Mouse (Mus musculus) MEL (cell line): ENCODE results near the gene Ppp2r5a. TPM values are rescaled to one million over a fixed set of nuclear protein-coding genes. Genes with fewer than 3 reads are reported as not detected.

Experiments
- DNase-seq: peaks from one replicate; pipeline ENCODE4 v3.0.0; 2011; ENCODE audit warnings: low read depth, low spot score
- H3K27ac ChIP-seq: 2 replicates; pipeline ENCODE4 v1.5.1; 2012; ENCODE audit warnings: low read depth, mild to moderate bottlenecking, control low read depth, low read length, moderate library complexity; ENCODE audit not compliant: control insufficient read depth
- H3K27me3 ChIP-seq, 2 experiments: fragments of 150-350 bp in 1 of 2; sonication (generic) in 1 of 2; 2 replicates each; pipeline ENCODE4 v1.6.1; 2012; ENCODE audit warnings: low read length in 2 of 2, mild to moderate bottlenecking in 2 of 2, improper control_type of control experiment in 1 of 2, moderate library complexity in 1 of 2; ENCODE audit not compliant: insufficient read depth in 2 of 2, control insufficient read depth in 1 of 2
- H3K36me3 ChIP-seq, 2 experiments: 2 replicates each; pipeline ENCODE4 v1.6.1; 2012 to 2014; ENCODE audit warnings: low read length in 2 of 2, improper control_type of control experiment in 1 of 2, inconsistent platforms in 1 of 2, mild to moderate bottlenecking in 1 of 2; ENCODE audit not compliant: insufficient read depth in 2 of 2, control insufficient read depth in 1 of 2
- H3K4me1 ChIP-seq, 2 experiments: fragments of 150-350 bp in 1 of 2; sonication (generic) in 1 of 2; 2 replicates each; pipeline ENCODE4 v1.6.1; 2012; ENCODE audit warnings: low read length in 2 of 2, improper control_type of control experiment in 1 of 2, mild to moderate bottlenecking in 1 of 2; ENCODE audit not compliant: insufficient read depth in 2 of 2, control insufficient read depth in 1 of 2
- H3K4me3 ChIP-seq, 2 experiments: fragments of 150-350 bp in 1 of 2; sonication (generic) in 1 of 2; 2 replicates each; pipeline ENCODE4 v1.5.1; 2012; ENCODE audit warnings: low read depth in 2 of 2, low read length in 2 of 2, mild to moderate bottlenecking in 2 of 2, moderate library complexity in 2 of 2, control low read depth in 1 of 2, improper control_type of control experiment in 1 of 2; ENCODE audit not compliant: control insufficient read depth in 1 of 2, insufficient read depth in 1 of 2
- H3K79me2 ChIP-seq: 2 replicates; pipeline ENCODE4 v1.6.1; 2012; ENCODE audit warnings: mild to moderate bottlenecking, low read length, moderate library complexity; ENCODE audit not compliant: control insufficient read depth, poor library complexity, insufficient read depth
- H3K9ac ChIP-seq: 2 replicates; pipeline ENCODE4 v1.6.1; 2012; ENCODE audit warnings: low read depth, mild to moderate bottlenecking, control low read depth, low read length, moderate library complexity; ENCODE audit not compliant: control insufficient read depth, poor library complexity, severe bottlenecking
- H3K9me3 ChIP-seq: fragments of 150-350 bp; sonication (generic); replicated peaks from 2 replicates; pipeline ENCODE4 v1.6.1; 2012; ENCODE audit warnings: mild to moderate bottlenecking, low read length, improper control_type of control experiment, moderate library complexity; ENCODE audit not compliant: insufficient read depth
- BHLHE40 ChIP-seq: IDR thresholded peaks from 2 replicates; pipeline ENCODE4 v1.6.1; 2012; ENCODE audit warnings: low read depth, mild to moderate bottlenecking, inconsistent platforms, low read length, improper control_type of control experiment, borderline replicate concordance
- CHD1 ChIP-seq: IDR thresholded peaks from 2 replicates; pipeline ENCODE4 v1.6.1; 2012; ENCODE audit warnings: low read depth, mild to moderate bottlenecking, inconsistent platforms, low read length, improper control_type of control experiment
- E2F4 ChIP-seq: IDR thresholded peaks from 2 replicates; pipeline ENCODE4 v1.6.1; 2011; ENCODE audit warnings: low read depth, low read length, improper control_type of control experiment, borderline replicate concordance
- ELF1 ChIP-seq: IDR thresholded peaks from 2 replicates; pipeline ENCODE4 v1.6.1; 2014; ENCODE audit warnings: low read depth, mild to moderate bottlenecking, inconsistent platforms, low read length, improper control_type of control experiment, moderate library complexity
- GATA1 ChIP-seq: IDR thresholded peaks from 2 replicates; pipeline ENCODE4 v1.6.1; 2011; ENCODE audit warnings: low read depth, low read length, improper control_type of control experiment
- HCFC1 ChIP-seq: IDR thresholded peaks from 2 replicates; pipeline ENCODE4 v1.6.1; 2012; ENCODE audit warnings: low read depth, mild to moderate bottlenecking, inconsistent platforms, low read length, improper control_type of control experiment, moderate library complexity
- JUND ChIP-seq: IDR thresholded peaks from 2 replicates; pipeline ENCODE4 v1.6.1; 2011; ENCODE audit warnings: low read depth, mild to moderate bottlenecking, improper control_type of control experiment, low read length
- KAT2A ChIP-seq: conservative IDR thresholded peaks from 2 replicates; pipeline ENCODE4 v1.6.1; 2012; ENCODE audit warnings: low read depth, low read length, improper control_type of control experiment, inconsistent platforms
- MAFK ChIP-seq: IDR thresholded peaks from 2 replicates; pipeline ENCODE4 v1.6.1; 2011; ENCODE audit warnings: low read depth, mild to moderate bottlenecking, low read length, improper control_type of control experiment, borderline replicate concordance
- MAX ChIP-seq: IDR thresholded peaks from 2 replicates; pipeline ENCODE4 v1.6.1; 2011; ENCODE audit warnings: low read length, improper control_type of control experiment
- MAZ ChIP-seq: IDR thresholded peaks from 2 replicates; pipeline ENCODE4 v1.6.1; 2012; ENCODE audit warnings: low read depth, mild to moderate bottlenecking, inconsistent platforms, low read length, improper control_type of control experiment
- MYB ChIP-seq: IDR thresholded peaks from 2 replicates; pipeline ENCODE4 v1.6.1; 2011; ENCODE audit warnings: mild to moderate bottlenecking, low read depth, low read length, improper control_type of control experiment
- NELFE ChIP-seq: IDR thresholded peaks from 2 replicates; pipeline ENCODE4 v1.6.1; 2011; ENCODE audit warnings: low read depth, low read length, improper control_type of control experiment
- POLR2AphosphoS2 ChIP-seq: IDR thresholded peaks from 2 replicates; pipeline ENCODE4 v1.6.1; 2011; ENCODE audit warnings: low read length, improper control_type of control experiment
- POLR2AphosphoS5 ChIP-seq: IDR thresholded peaks from 2 replicates; pipeline ENCODE4 v1.6.1; 2012; ENCODE audit warnings: low read depth, borderline replicate concordance, mild to moderate bottlenecking, inconsistent platforms, low read length, moderate library complexity, mixed read lengths
- RCOR1 ChIP-seq: IDR thresholded peaks from 2 replicates; pipeline ENCODE4 v1.6.1; 2012; ENCODE audit warnings: low read depth, mild to moderate bottlenecking, inconsistent platforms, low read length, improper control_type of control experiment
- SMC3 ChIP-seq: IDR thresholded peaks from 2 replicates; pipeline ENCODE4 v1.6.1; 2011; ENCODE audit warnings: low read depth, low read length, improper control_type of control experiment
- TAL1 ChIP-seq: IDR thresholded peaks from 2 replicates; pipeline ENCODE4 v1.6.1; 2012; ENCODE audit warnings: mild to moderate bottlenecking, inconsistent platforms, low read length, moderate library complexity, mixed read lengths
- TBP ChIP-seq: IDR thresholded peaks from 2 replicates; pipeline ENCODE4 v1.8.0; 2011; ENCODE audit warnings: low read depth, low read length, improper control_type of control experiment
- TCF12 ChIP-seq: IDR thresholded peaks from 2 replicates; pipeline ENCODE4 v1.6.1; 2014; ENCODE audit warnings: low read depth, mild to moderate bottlenecking, inconsistent platforms, low read length, improper control_type of control experiment, moderate library complexity
- USF1 ChIP-seq: IDR thresholded peaks from 2 replicates; pipeline ENCODE4 v1.6.1; 2014; ENCODE audit warnings: low read depth, mild to moderate bottlenecking, inconsistent platforms, low read length, improper control_type of control experiment, moderate library complexity
- USF2 ChIP-seq, 2 experiments: IDR thresholded peaks; 2 replicates each; pipeline ENCODE4 v1.6.1; 2011 to 2012; ENCODE audit warnings: improper control_type of control experiment in 2 of 2, low read length in 2 of 2, borderline replicate concordance in 1 of 2, inconsistent platforms in 1 of 2, low read depth in 1 of 2, mild to moderate bottlenecking in 1 of 2; ENCODE audit not compliant: insufficient read depth in 1 of 2
- ZKSCAN1 ChIP-seq: IDR thresholded peaks from 2 replicates; pipeline ENCODE4 v1.6.1; 2012; ENCODE audit warnings: low read depth, mild to moderate bottlenecking, inconsistent platforms, low read length, improper control_type of control experiment, moderate library complexity
- ZMIZ1 ChIP-seq: IDR thresholded peaks from 2 replicates; pipeline ENCODE4 v1.6.1; 2012; ENCODE audit warnings: low read depth, mild to moderate bottlenecking, inconsistent platforms, low read length, improper control_type of control experiment, moderate library complexity
- polyA plus RNA-seq, 2 experiments: library from polyadenylated mRNA; stranded (reverse) in 1 of 2; unstranded in 1 of 2; fragments of >175 nt in 1 of 2; fragments of >200 nt in 1 of 2; gene quantifications; 2 replicates each; pipeline versions ENCODE4 v1.2.1 to v1.2.4; 2012; ENCODE audit warnings: low replicate concordance in 2 of 2, low read depth in 1 of 2; ENCODE audit not compliant: insufficient read length in 2 of 2, insufficient read depth in 1 of 2, missing spikeins in 1 of 2
- total RNA-seq: library from RNA; depleted of rRNA; stranded (reverse); fragments of 300-350 nt; gene quantifications from 2 replicates; pipeline ENCODE4 v1.2.3, GENCODE M21; 2012

The Ppp2r5a gene
- total and polyA plus RNA-seq, 3 experiments: 46.6 to 48.6 TPM; not detected in 1

- TF ChIP-seq BHLHE40 (no peak), KAT2A (no peak)
Measured at GRCm38 (mm10) chr1:191410294-191411036, 7.4 kb upstream of the Ppp2r5a start (continued).

DNA sequence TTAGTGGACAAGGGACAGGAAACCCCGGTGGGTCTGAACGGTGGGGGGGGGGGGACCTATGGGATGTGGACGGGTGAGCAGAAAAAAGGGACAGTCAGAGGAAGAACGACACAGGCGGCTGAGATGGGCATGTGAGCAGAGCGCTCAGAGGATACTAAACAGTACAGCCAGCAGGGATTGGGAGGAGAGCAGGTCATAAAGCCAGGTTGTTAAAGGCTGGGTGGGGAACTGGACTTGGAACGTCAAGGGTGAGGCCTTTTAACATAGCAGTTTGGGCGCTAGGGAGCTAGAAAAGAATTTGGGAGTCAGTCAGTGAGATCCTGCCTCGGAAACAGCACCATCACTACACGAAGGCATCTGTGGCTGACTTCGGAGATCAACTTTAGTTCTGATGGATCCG lies 4.2 kb upstream of the Ppp2r5a start:
- peaks cover 7 to 12% of the 10 kb centered on the region in 2 experiments for H3K4me1 ChIP-seq
- no peak for TF ChIP-seq TCF12
- no peak for TF ChIP-seq ELF1
- no peak for TF ChIP-seq ZMIZ1
- no peak for TF ChIP-seq MAZ
- TF ChIP-seq POLR2AphosphoS2: no peak
- no peak for TF ChIP-seq POLR2AphosphoS5
- no peak for TF ChIP-seq RCOR1
- no peak for TF ChIP-seq TBP
- TF ChIP-seq HCFC1: no peak
- no peak for TF ChIP-seq NELFE
- TF ChIP-seq USF2 (IDR thresholded peaks at IDR 0.05; ENCODE audit: borderline replicate concordance in 1 of 2, insufficient read depth in 1 of 2, low read depth in 1 of 2, low read length in 2 of 2): no peak
- no peak for TF ChIP-seq SMC3
- no peak for TF ChIP-seq MYB
- peaks cover 0 to 8% of the 10 kb centered on the region in 2 experiments; a peak in 2 of 4 replicates for H3K36me3 ChIP-seq
- H3K27ac ChIP-seq: no peak overlapping the region
- peaks cover 2 to 3% of the 10 kb centered on the region in 2 experiments; a peak in 3 of 4 replicates for H3K27me3 ChIP-seq
- no peaks in the 10 kb centered on the region for H3K79me2 ChIP-seq
- no peak overlapping the region for H3K4me3 ChIP-seq
- H3K9ac ChIP-seq: no peak overlapping the region
- H3K9me3 ChIP-seq: no peaks in the 10 kb centered on the region
- DNase-seq: no peak

DNA sequence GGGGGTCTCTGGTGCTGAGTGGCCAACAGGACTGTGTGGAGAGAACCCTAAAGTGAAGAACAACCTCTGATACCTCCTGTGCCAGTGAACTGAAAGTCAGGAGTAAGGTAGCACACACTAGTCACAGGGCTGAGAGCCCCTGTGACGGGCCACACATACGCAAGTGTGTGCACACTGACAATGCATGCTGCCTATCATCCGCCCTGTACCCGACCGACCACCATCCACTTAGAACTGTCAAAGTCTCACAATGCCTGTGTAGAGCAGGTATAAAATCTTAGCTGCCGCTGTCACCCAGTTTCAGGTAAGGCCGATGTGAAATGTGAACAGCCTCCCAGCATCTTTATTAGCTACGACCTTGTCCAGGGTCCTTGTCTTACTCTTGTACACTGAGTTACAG lies 3.4 kb upstream of the Ppp2r5a start:
- Histone ChIP-seq H3K79me2 (no peaks in the 10 kb centered on the region), H3K27me3 (peaks cover 2 to 3% of the 10 kb centered on the region in 2 experiments; a peak in 3 of 4 replicates), H3K4me3 (no peak overlapping the region), H3K4me1 (peaks cover 7 to 12% of the 10 kb centered on the region in 2 experiments), H3K9me3 (no peaks in the 10 kb centered on the region), H3K9ac (no peak overlapping the region), H3K27ac (no peak overlapping the region), H3K36me3 (peaks cover 0 to 8% of the 10 kb centered on the region in 2 experiments; a peak in 2 of 4 replicates)
- no peak for DNase-seq
- no peak for TF ChIP-seq MAFK
- no peak for TF ChIP-seq NELFE
- no peak for TF ChIP-seq CHD1
- TF ChIP-seq BHLHE40: no peak
- no peak for TF ChIP-seq POLR2AphosphoS2
- no peak for TF ChIP-seq POLR2AphosphoS5
- no peak for TF ChIP-seq MAX
- no peak for TF ChIP-seq GATA1
- TF ChIP-seq E2F4: no peak
- no peak for TF ChIP-seq ZMIZ1
- TF ChIP-seq JUND: no peak
- TF ChIP-seq TBP: no peak
- TF ChIP-seq TAL1: no peak
- TF ChIP-seq USF1: no peak
- no peak for TF ChIP-seq USF2 (IDR thresholded peaks at IDR 0.05; ENCODE audit: borderline replicate concordance in 1 of 2, insufficient read depth in 1 of 2, low read depth in 1 of 2, low read length in 2 of 2)
- TF ChIP-seq ZKSCAN1: no peak
